Mouse (Mus musculus): ENCODE results near the gene Slc35a2. TPM values are rescaled to one million over a fixed set of nuclear protein-coding genes. Genes with fewer than 3 reads are reported as not detected.

The Slc35a2 gene
- 39.4 and 46.0 TPM in 2 replicates for polyA plus RNA-seq (2015; fragmentation: Nextera tagmentation; extraction: Ambion mirVana)

- ATAC-seq = peak; percentile 85
- peak within 1 kb of the TSS; percentile 39 for H3K9ac ChIP-seq (replicated peaks; ENCODE audit: low read depth, low read length)
- H3K27ac ChIP-seq (ENCODE audit: low read length) = peak within 1 kb of the TSS; percentile 78
- peak within 1 kb of the TSS; percentile 61 for H3K4me2 ChIP-seq (ENCODE audit: low read length)
- peak within 1 kb of the TSS; percentile 49 for H3K4me3 ChIP-seq (replicated peaks; ENCODE audit: low read length)
- WGBS = 12% methylated on average over 40 of the region's 49 CpGs
- H3K36me3 ChIP-seq (ENCODE audit: control insufficient read depth, insufficient read depth) = no peaks in the 10 kb centered on the region
- H3K4me1 ChIP-seq (replicated peaks; ENCODE audit: control insufficient read depth, insufficient read depth, low read length) = peaks cover 14% of the 10 kb centered on the region
- H3K9me3 ChIP-seq (ENCODE audit: control insufficient read depth, low read length) = no peaks in the 10 kb centered on the region
- H3K27me3 ChIP-seq (replicated peaks; ENCODE audit: control insufficient read depth, insufficient read depth, low read length) = no peaks in the 10 kb centered on the region
Measured at GRCm38 (mm10) chrX:7883841-7884567, at the start of gene Slc35a2. TSS of gene Slc35a2 (plus strand) at chrX:7884028.

- Histone ChIP-seq H3K27me3 (replicated peaks; ENCODE audit: control insufficient read depth, insufficient read depth, low read length) (no peaks in the 10 kb centered on the region), H3K36me3 (ENCODE audit: control insufficient read depth, insufficient read depth) (no peaks in the 10 kb centered on the region), H3K4me1 (replicated peaks; ENCODE audit: control insufficient read depth, insufficient read depth, low read length) (no peaks in the 10 kb centered on the region), H3K4me3 (replicated peaks; ENCODE audit: low read length) (no peak overlapping the region), H3K9me3 (ENCODE audit: control insufficient read depth, low read length) (no peaks in the 10 kb centered on the region), H3K27ac (ENCODE audit: low read length) (no peak overlapping the region), H3K9ac (replicated peaks; ENCODE audit: low read depth, low read length) (no peak overlapping the region), H3K4me2 (ENCODE audit: low read length) (no peak overlapping the region)
- ATAC-seq = no peak
- WGBS = 76% methylated on average over 1 of the region's 1 CpGs
Measured at GRCm38 (mm10) chrX:7837146-7837545, 46.7 kb upstream of the Slc35a2 start.

- H3K27ac ChIP-seq (ENCODE audit: low read length) = peak overlapping the region; percentile 53; the same call in 1 of the 2 replicates
- H3K27me3 ChIP-seq (replicated peaks; ENCODE audit: control insufficient read depth, insufficient read depth, low read length) = no peaks in the 10 kb centered on the region
- peak overlapping the region; percentile 70 for H3K4me3 ChIP-seq (replicated peaks; ENCODE audit: low read length)
- H3K4me2 ChIP-seq (ENCODE audit: low read length) = peak overlapping the region; percentile 53
- 23% methylated on average over 7 of the region's 7 CpGs for WGBS
- no peaks in the 10 kb centered on the region for H3K9me3 ChIP-seq (ENCODE audit: control insufficient read depth, low read length)
- H3K36me3 ChIP-seq (ENCODE audit: control insufficient read depth, insufficient read depth) = no peaks in the 10 kb centered on the region
- H3K4me1 ChIP-seq (replicated peaks; ENCODE audit: control insufficient read depth, insufficient read depth, low read length) = peaks cover 21% of the 10 kb centered on the region
- H3K9ac ChIP-seq (replicated peaks; ENCODE audit: low read depth, low read length) = no peak overlapping the region
- no peak for ATAC-seq
Measured at GRCm38 (mm10) chrX:7840842-7841162, 43.0 kb upstream of the Slc35a2 start.

GRCm38 (mm10) chrX:7841163-7842162 lies 42.4 kb upstream of the Slc35a2 start, which contains the start of gene Otud5:
TSS of gene Otud5 (plus strand) at chrX:7841364.
- peak within 1 kb of the TSS; percentile 75 for H3K9ac ChIP-seq (replicated peaks; ENCODE audit: low read depth, low read length)
- peaks cover 21% of the 10 kb centered on the region for H3K4me1 ChIP-seq (replicated peaks; ENCODE audit: control insufficient read depth, insufficient read depth, low read length)
- H3K4me3 ChIP-seq (replicated peaks; ENCODE audit: low read length) = peak within 1 kb of the TSS; percentile 70
- 19% methylated on average over 72 of the region's 74 CpGs for WGBS
- peak within 1 kb of the TSS; percentile 91 for H3K27ac ChIP-seq (ENCODE audit: low read length)
- no peaks in the 10 kb centered on the region for H3K9me3 ChIP-seq (ENCODE audit: control insufficient read depth, low read length)
- peak within 1 kb of the TSS; percentile 72 for H3K4me2 ChIP-seq (ENCODE audit: low read length)
- ATAC-seq = peak; percentile 98
- no peaks in the 10 kb centered on the region for H3K27me3 ChIP-seq (replicated peaks; ENCODE audit: control insufficient read depth, insufficient read depth, low read length)
- no peaks in the 10 kb centered on the region for H3K36me3 ChIP-seq (ENCODE audit: control insufficient read depth, insufficient read depth)

DNA sequence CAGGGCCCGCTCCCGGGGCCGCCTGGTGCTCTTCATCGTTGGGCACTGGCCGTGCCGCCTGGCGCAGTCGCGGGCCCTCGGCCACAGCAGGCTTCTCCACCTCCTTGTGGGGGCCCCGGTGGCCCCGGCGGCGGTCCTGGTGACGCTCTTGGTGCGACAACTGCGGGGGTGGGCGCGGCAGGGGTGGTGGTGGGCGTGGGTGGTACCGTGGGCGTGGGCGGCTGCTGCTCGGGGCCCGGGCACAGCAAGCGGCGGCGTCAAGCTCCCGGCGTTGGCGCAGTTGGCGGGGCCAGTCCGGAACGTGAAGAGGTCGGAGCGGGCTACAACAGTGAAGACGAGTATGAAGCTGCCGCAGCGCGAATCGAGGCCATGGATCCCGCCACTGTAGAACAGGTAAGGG lies 41.5 kb upstream of the Slc35a2 start:
- Histone ChIP-seq H3K36me3 (ENCODE audit: control insufficient read depth, insufficient read depth) (no peaks in the 10 kb centered on the region), H3K27ac (ENCODE audit: low read length) (peak overlapping the region; percentile 91), H3K27me3 (replicated peaks; ENCODE audit: control insufficient read depth, insufficient read depth, low read length) (no peaks in the 10 kb centered on the region), H3K4me3 (replicated peaks; ENCODE audit: low read length) (peak overlapping the region; percentile 70), H3K9me3 (ENCODE audit: control insufficient read depth, low read length) (no peaks in the 10 kb centered on the region), H3K4me1 (replicated peaks; ENCODE audit: control insufficient read depth, insufficient read depth, low read length) (peaks cover 21% of the 10 kb centered on the region), H3K9ac (replicated peaks; ENCODE audit: low read depth, low read length) (peak overlapping the region; percentile 75), H3K4me2 (ENCODE audit: low read length) (peak overlapping the region; percentile 72)
- ATAC-seq = no peak
- 20% methylated on average over 34 of the region's 42 CpGs for WGBS

GRCm38 (mm10) chrX:7847845-7848244 lies 36.0 kb upstream of the Slc35a2 start:
- Histone ChIP-seq H3K4me1 (replicated peaks; ENCODE audit: control insufficient read depth, insufficient read depth, low read length) (peaks cover 21% of the 10 kb centered on the region), H3K4me3 (replicated peaks; ENCODE audit: low read length) (no peak overlapping the region), H3K27me3 (replicated peaks; ENCODE audit: control insufficient read depth, insufficient read depth, low read length) (no peaks in the 10 kb centered on the region), H3K4me2 (ENCODE audit: low read length) (no peak overlapping the region), H3K27ac (ENCODE audit: low read length) (no peak overlapping the region), H3K36me3 (ENCODE audit: control insufficient read depth, insufficient read depth) (0 out of 2 replicates have a peak, but pooled peaks cover 2% of the 10 kb centered on the region), H3K9ac (replicated peaks; ENCODE audit: low read depth, low read length) (no peak overlapping the region), H3K9me3 (ENCODE audit: control insufficient read depth, low read length) (no peaks in the 10 kb centered on the region)
- WGBS = 56% methylated on average over 2 of the region's 2 CpGs
- ATAC-seq = 0 out of 2 replicates have a peak, but pooled peaks have one; percentile 55

GRCm38 (mm10) chrX:7854578-7854977 lies 29.2 kb upstream of the Slc35a2 start:
- no peak overlapping the region for H3K4me3 ChIP-seq (replicated peaks; ENCODE audit: low read length)
- no peaks in the 10 kb centered on the region for H3K4me1 ChIP-seq (replicated peaks; ENCODE audit: control insufficient read depth, insufficient read depth, low read length)
- H3K9ac ChIP-seq (replicated peaks; ENCODE audit: low read depth, low read length) = no peak overlapping the region
- 0 out of 2 replicates have a peak, but pooled peaks cover 2% of the 10 kb centered on the region for H3K36me3 ChIP-seq (ENCODE audit: control insufficient read depth, insufficient read depth)
- ATAC-seq = no peak
- no peak overlapping the region for H3K27ac ChIP-seq (ENCODE audit: low read length)
- H3K9me3 ChIP-seq (ENCODE audit: control insufficient read depth, low read length) = no peaks in the 10 kb centered on the region
- H3K4me2 ChIP-seq (ENCODE audit: low read length) = no peak overlapping the region
- 54% methylated on average over 2 of the region's 2 CpGs for WGBS
- no peaks in the 10 kb centered on the region for H3K27me3 ChIP-seq (replicated peaks; ENCODE audit: control insufficient read depth, insufficient read depth, low read length)

DNA sequence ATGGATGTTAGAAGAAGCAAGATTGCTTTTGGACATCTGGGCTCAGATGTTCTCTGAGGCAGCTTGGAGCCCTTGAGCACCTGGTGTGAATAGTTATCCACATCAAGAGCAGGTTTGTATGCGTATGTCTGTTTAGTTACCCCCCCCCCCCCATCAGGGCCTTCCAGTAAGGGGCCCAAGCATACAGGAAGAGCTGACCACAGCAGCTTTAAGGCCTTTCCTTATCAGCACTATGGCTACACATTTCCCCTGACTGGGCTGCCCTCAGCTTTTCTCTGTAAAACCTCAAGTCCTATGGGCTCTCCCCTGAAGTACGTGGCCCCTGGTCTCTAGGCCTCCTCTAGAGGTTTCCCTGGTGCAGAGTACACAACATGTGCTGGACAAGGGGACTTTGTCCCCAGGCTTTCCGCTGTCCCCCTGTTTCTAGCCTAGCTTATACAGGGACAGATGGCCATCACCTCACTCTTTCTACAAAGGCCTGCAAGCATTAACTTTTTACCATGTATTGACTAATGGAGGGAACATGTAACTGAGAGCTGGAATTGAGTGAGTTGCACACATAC lies 24.6 kb upstream of the Slc35a2 start:
- Histone ChIP-seq H3K9me3 (ENCODE audit: control insufficient read depth, low read length) (no peaks in the 10 kb centered on the region), H3K36me3 (ENCODE audit: control insufficient read depth, insufficient read depth) (no peaks in the 10 kb centered on the region), H3K4me2 (ENCODE audit: low read length) (no peak overlapping the region), H3K9ac (replicated peaks; ENCODE audit: low read depth, low read length) (no peak overlapping the region), H3K4me1 (replicated peaks; ENCODE audit: control insufficient read depth, insufficient read depth, low read length) (no peaks in the 10 kb centered on the region), H3K27me3 (replicated peaks; ENCODE audit: control insufficient read depth, insufficient read depth, low read length) (no peaks in the 10 kb centered on the region), H3K27ac (ENCODE audit: low read length) (no peak overlapping the region), H3K4me3 (replicated peaks; ENCODE audit: low read length) (no peak overlapping the region)
- 86% methylated on average over 3 of the region's 3 CpGs for WGBS
- no peak for ATAC-seq

DNA sequence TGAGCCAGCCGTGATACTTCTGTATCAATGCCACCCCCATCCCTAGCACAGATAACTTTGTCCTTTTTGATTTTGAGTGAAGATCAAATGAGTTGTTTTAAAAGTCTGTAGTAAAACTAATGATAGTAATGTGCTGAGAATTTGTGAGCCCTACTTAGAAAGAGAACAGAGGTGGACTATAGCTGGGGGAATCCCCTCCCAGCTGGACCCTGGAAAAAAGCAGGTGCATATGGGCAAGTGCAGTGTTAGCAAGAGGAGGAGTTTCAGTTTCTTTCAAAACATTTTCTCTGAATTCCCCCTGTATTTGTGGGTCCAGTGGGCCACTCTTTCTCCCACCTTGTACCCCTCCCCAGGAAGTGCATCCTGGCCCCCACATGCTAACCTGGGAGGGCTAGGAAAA lies 20.6 kb upstream of the Slc35a2 start:
- Histone ChIP-seq H3K27me3 (replicated peaks; ENCODE audit: control insufficient read depth, insufficient read depth, low read length) (no peaks in the 10 kb centered on the region), H3K4me1 (replicated peaks; ENCODE audit: control insufficient read depth, insufficient read depth, low read length) (no peaks in the 10 kb centered on the region), H3K4me2 (ENCODE audit: low read length) (no peak overlapping the region), H3K27ac (ENCODE audit: low read length) (no peak overlapping the region), H3K36me3 (ENCODE audit: control insufficient read depth, insufficient read depth) (no peaks in the 10 kb centered on the region), H3K9me3 (ENCODE audit: control insufficient read depth, low read length) (no peaks in the 10 kb centered on the region), H3K4me3 (replicated peaks; ENCODE audit: low read length) (no peak overlapping the region), H3K9ac (replicated peaks; ENCODE audit: low read depth, low read length) (no peak overlapping the region)
- whole genome bisulfite sequencing = 93% methylated on average over 1 of the region's 1 CpGs
- ATAC-seq = no peak

Data from forebrain, embryonic 16.5 days (tissue).